30 mouse cellular contexts compared by ENCODE assay signal in genomic region chr12:104071708-104072107, GRCm38 (mm10). TPM values are rescaled to one million over a fixed set of nuclear protein-coding genes. Genes with fewer than 3 reads are reported as not detected.
DNase-seq lines count a peak whose midpoint lies in the region; ATAC-seq and TF ChIP-seq lines count a peak whose summit lies in the region.
"Had no signal": no experiment of that assay in that cellular context is flagged by ENCODE, and none has a peak within 500 bp of the region (broad histone marks: within the 10 kb centered on the region; RNA-seq: fewer than 3 reads in every experiment).

No protein-coding gene starts in this region.

- H3K4me1 ChIP-seq in stomach, embryonic 14.5 days (ENCODE audit: control insufficient read depth, insufficient read depth, low read length), result no peaks in the 10 kb centered on the region
- no peaks in the 10 kb centered on the region for H3K4me1 ChIP-seq in stomach, embryonic 16.5 days (ENCODE audit: control insufficient read depth, insufficient read depth, low read length)
- H3K4me1 ChIP-seq in hindbrain, embryonic 13.5 days (replicated peaks), result peaks cover 8% of the 10 kb centered on the region
- H3K4me1 ChIP-seq: embryonic facial prominence, embryonic 13.5 days; embryonic facial prominence, embryonic 15.5 days; forebrain, embryonic 10.5 days; forebrain, embryonic 12.5 days had no signal

- H3K27me3 ChIP-seq in stomach, embryonic 14.5 days (ENCODE audit: control insufficient read depth, insufficient read depth, low read length), result no peaks in the 10 kb centered on the region
- H3K27me3 ChIP-seq in stomach, embryonic 16.5 days (ENCODE audit: control insufficient read depth, insufficient read depth, low read length), result no peaks in the 10 kb centered on the region
- no peaks in the 10 kb centered on the region for H3K27me3 ChIP-seq in hindbrain, embryonic 13.5 days
- H3K27me3 ChIP-seq: embryonic facial prominence, embryonic 13.5 days; embryonic facial prominence, embryonic 15.5 days; forebrain, embryonic 12.5 days had no signal

- 0 out of 2 replicates have a peak overlapping the region, but pooled peaks have one; percentile 28 for H3K27ac ChIP-seq in layer of hippocampus, adult 2 months
- H3K27ac ChIP-seq in stomach, embryonic 14.5 days (ENCODE audit: low read length), result no peak overlapping the region
- no peak overlapping the region for H3K27ac ChIP-seq in stomach, embryonic 16.5 days (ENCODE audit: low read length)
- H3K27ac ChIP-seq in hindbrain, embryonic 13.5 days, result no peak overlapping the region
- H3K27ac ChIP-seq: embryonic facial prominence, embryonic 13.5 days; embryonic facial prominence, embryonic 15.5 days; forebrain, embryonic 10.5 days; forebrain, embryonic 12.5 days had no signal

- 0 out of 2 replicates have a peak, but pooled peaks have one; percentile 39 for ATAC-seq in stomach, embryonic 14.5 days (ENCODE audit: insufficient number of reproducible peaks, insufficient read depth, low FRiP score, low read depth)
- ATAC-seq in stomach, embryonic 16.5 days (ENCODE audit: insufficient read depth, low FRiP score), result peak; percentile 43; the same call in 1 of the 2 replicates
- ATAC-seq in hindbrain, embryonic 13.5 days (ENCODE audit: low FRiP score), result no peak
- ATAC-seq: forebrain, embryonic 14.5 days had no signal

- H3K9me3 ChIP-seq in stomach, embryonic 14.5 days (ENCODE audit: control insufficient read depth, low read depth, low read length), result no peaks in the 10 kb centered on the region
- H3K9me3 ChIP-seq in stomach, embryonic 16.5 days (replicated peaks; ENCODE audit: control insufficient read depth, low read length), result no peaks in the 10 kb centered on the region
- H3K9me3 ChIP-seq in hindbrain, embryonic 13.5 days, result no peaks in the 10 kb centered on the region
- H3K9me3 ChIP-seq: embryonic facial prominence, embryonic 13.5 days; embryonic facial prominence, embryonic 15.5 days; forebrain, embryonic 10.5 days; forebrain, embryonic 12.5 days had no signal

- no peaks in the 10 kb centered on the region for H3K36me3 ChIP-seq in stomach, embryonic 14.5 days (ENCODE audit: control insufficient read depth, insufficient read depth, low read length)
- H3K36me3 ChIP-seq in stomach, embryonic 16.5 days (ENCODE audit: control insufficient read depth, insufficient read depth, low read length), result no peaks in the 10 kb centered on the region
- H3K36me3 ChIP-seq in hindbrain, embryonic 13.5 days, result no peaks in the 10 kb centered on the region
- H3K36me3 ChIP-seq: embryonic facial prominence, embryonic 13.5 days; embryonic facial prominence, embryonic 15.5 days; forebrain, embryonic 10.5 days; forebrain, embryonic 12.5 days had no signal

- no peak for DNase-seq in layer of hippocampus, adult 2 months (ENCODE audit: low spot score in 2 of 2)
- no peak for DNase-seq in layer of hippocampus, postnatal 25 days (ENCODE audit: extremely low spot score in 1 of 2, low spot score in 1 of 2)
- DNase-seq in left cerebral cortex, postnatal 25 days (ENCODE audit: low spot score in 2 of 2), result no peak
- DNase-seq in right cerebral cortex, postnatal 36 days (ENCODE audit: low spot score in 2 of 2), result no peak
- DNase-seq: adrenal gland, adult 2 months; adrenal gland, postnatal 10 days; adrenal gland, postnatal 25 days; cerebellum, adult 11 months; cerebellum, adult 18-20 months; cerebellum, adult 8-10 months; cerebellum, adult 9-11 months; cerebellum, postnatal 14 days; cerebellum, postnatal 36 days; embryo, embryonic 11 days had no signal

- WGBS in stomach, embryonic 14.5 days, result 25% methylated on average over 1 of the region's 1 CpGs
- 17% methylated on average over 1 of the region's 1 CpGs for WGBS in stomach, embryonic 16.5 days
- WGBS in hindbrain, embryonic 13.5 days, result 67% methylated on average over 1 of the region's 1 CpGs

- H3K4me2 ChIP-seq in stomach, embryonic 14.5 days (replicated peaks; ENCODE audit: low read depth, low read length), result no peak overlapping the region
- no peak overlapping the region for H3K4me2 ChIP-seq in stomach, embryonic 16.5 days (ENCODE audit: low read depth, low read length)
- H3K4me2 ChIP-seq in hindbrain, embryonic 13.5 days, result no peak overlapping the region
- H3K4me2 ChIP-seq: embryonic facial prominence, embryonic 13.5 days; embryonic facial prominence, embryonic 15.5 days; forebrain, embryonic 12.5 days had no signal

- H3K9ac ChIP-seq in stomach, embryonic 14.5 days (replicated peaks; ENCODE audit: low read depth, low read length), result no peak overlapping the region
- no peak overlapping the region for H3K9ac ChIP-seq in stomach, embryonic 16.5 days (ENCODE audit: low read length)
- H3K9ac ChIP-seq in hindbrain, embryonic 13.5 days, result no peak overlapping the region
- H3K9ac ChIP-seq: embryonic facial prominence, embryonic 13.5 days; embryonic facial prominence, embryonic 15.5 days; forebrain, embryonic 12.5 days had no signal

- no peak for TF ChIP-seq CTCF in layer of hippocampus, adult 2 months (conservative IDR thresholded peaks at IDR 0.05)

- H3K4me3 ChIP-seq in layer of hippocampus, adult 2 months, result no peak overlapping the region
- no peak overlapping the region for H3K4me3 ChIP-seq in stomach, embryonic 14.5 days (ENCODE audit: low read depth, low read length)
- H3K4me3 ChIP-seq in stomach, embryonic 16.5 days (replicated peaks; ENCODE audit: low read length), result no peak overlapping the region
- no peak overlapping the region for H3K4me3 ChIP-seq in hindbrain, embryonic 13.5 days
- H3K4me3 ChIP-seq: embryonic facial prominence, embryonic 13.5 days; embryonic facial prominence, embryonic 15.5 days; erythroblast, embryonic 14.5 days; forebrain, embryonic 10.5 days; forebrain, embryonic 12.5 days had no signal

- intact Hi-C loops in left cerebral cortex, postnatal 25 days (cut with DNase I), result no loop called here

RNA-seq across cellular contexts. Expression of gene Serpina12, which starts 27.5 kb away (rescaled TPM):
- under 1 TPM in 1 of 2 experiments, not detected in 1; 0.13 TPM for total RNA-seq in layer of hippocampus, adult 2 months (2021)
- not detected for total RNA-seq in layer of hippocampus, postnatal 25 days (2021)
- not detected in 2 replicates for polyA plus RNA-seq in stomach, embryonic 14.5 days (2014; fragmentation: Nextera tagmentation; extraction: Ambion mirVana)
- not detected in 2 replicates for polyA plus RNA-seq in stomach, embryonic 16.5 days (2015; fragmentation: Nextera tagmentation; extraction: Ambion mirVana)
- total RNA-seq in left cerebral cortex, postnatal 25 days (2021), result not detected
- polyA plus RNA-seq in hindbrain, embryonic 13.5 days (2015; fragmentation: Nextera tagmentation; extraction: Ambion mirVana), result not detected in 2 replicates
- polyA plus RNA-seq: brain, embryonic 14.5 days; C2C12; embryonic facial prominence, embryonic 11.5 days; embryonic facial prominence, embryonic 13.5 days; erythroblast, embryonic 14.5 days; forebrain, embryonic 10.5 days; forebrain, embryonic 12.5 days; forebrain, embryonic 14.5 days had no signal

RNA-seq across cellular contexts. Expression of gene Serpina5, which starts 29.2 kb away (rescaled TPM):
- total RNA-seq in layer of hippocampus, adult 2 months (2021), result not detected
- not detected for total RNA-seq in layer of hippocampus, postnatal 25 days (2021)
- not detected in 2 replicates for polyA plus RNA-seq in stomach, embryonic 14.5 days (2014; fragmentation: Nextera tagmentation; extraction: Ambion mirVana)
- not detected in 2 replicates for polyA plus RNA-seq in stomach, embryonic 16.5 days (2015; fragmentation: Nextera tagmentation; extraction: Ambion mirVana)
- total RNA-seq in left cerebral cortex, postnatal 25 days (2021), result not detected
- not detected in 2 replicates for polyA plus RNA-seq in hindbrain, embryonic 13.5 days (2015; fragmentation: Nextera tagmentation; extraction: Ambion mirVana)
- total RNA-seq: adrenal gland, postnatal 25 days; common myeloid progenitor, adult 5-6 weeks; ES-E14; MEL had no signal
- polyA plus RNA-seq: adrenal gland, adult 2 months; brain, embryonic 14.5 days; C2C12; embryonic facial prominence, embryonic 11.5 days; embryonic facial prominence, embryonic 13.5 days; embryonic facial prominence, embryonic 15.5 days; erythroblast, embryonic 14.5 days; forebrain, embryonic 10.5 days; forebrain, embryonic 12.5 days; forebrain, embryonic 14.5 days had no signal

RNA-seq across cellular contexts. Expression of gene Serpina3a, which starts 40.8 kb away (rescaled TPM):
- not detected for total RNA-seq in layer of hippocampus, adult 2 months (2021)
- total RNA-seq in layer of hippocampus, postnatal 25 days (2021), result not detected
- not detected in 2 replicates for polyA plus RNA-seq in stomach, embryonic 14.5 days (2014; fragmentation: Nextera tagmentation; extraction: Ambion mirVana)
- not detected in 2 replicates for polyA plus RNA-seq in stomach, embryonic 16.5 days (2015; fragmentation: Nextera tagmentation; extraction: Ambion mirVana)
- total RNA-seq in left cerebral cortex, postnatal 25 days (2021), result not detected
- polyA plus RNA-seq in hindbrain, embryonic 13.5 days (2015; fragmentation: Nextera tagmentation; extraction: Ambion mirVana), result not detected in 2 replicates
- total RNA-seq: adrenal gland, adult 2 months; adrenal gland, postnatal 10 days; adrenal gland, postnatal 25 days; adrenal gland, postnatal 4 days; common myeloid progenitor, adult 5-6 weeks; ES-E14; MEL had no signal
- polyA plus RNA-seq: adrenal gland, adult 2 months; brain, embryonic 14.5 days; C2C12; embryonic facial prominence, embryonic 11.5 days; embryonic facial prominence, embryonic 13.5 days; embryonic facial prominence, embryonic 15.5 days; erythroblast, embryonic 14.5 days; forebrain, embryonic 10.5 days; forebrain, embryonic 12.5 days; forebrain, embryonic 14.5 days had no signal

RNA-seq across cellular contexts. Expression of gene Serpina3b, which starts 56.1 kb away (rescaled TPM):
- not detected for total RNA-seq in layer of hippocampus, adult 2 months (2021)
- not detected for total RNA-seq in layer of hippocampus, postnatal 25 days (2021)
- polyA plus RNA-seq in stomach, embryonic 14.5 days (2014; fragmentation: Nextera tagmentation; extraction: Ambion mirVana), result 0.19 TPM in 1 of 2 replicates, not detected in the other
- not detected in 2 replicates for polyA plus RNA-seq in stomach, embryonic 16.5 days (2015; fragmentation: Nextera tagmentation; extraction: Ambion mirVana)
- total RNA-seq in left cerebral cortex, postnatal 25 days (2021), result not detected
- polyA plus RNA-seq in hindbrain, embryonic 13.5 days (2015; fragmentation: Nextera tagmentation; extraction: Ambion mirVana), result not detected in 2 replicates
- total RNA-seq: ES-E14, MEL had no signal
- polyA plus RNA-seq: adrenal gland, adult 2 months; brain, embryonic 14.5 days; C2C12; embryonic facial prominence, embryonic 11.5 days; embryonic facial prominence, embryonic 13.5 days; embryonic facial prominence, embryonic 15.5 days; erythroblast, embryonic 14.5 days; forebrain, embryonic 10.5 days; forebrain, embryonic 12.5 days; forebrain, embryonic 14.5 days had no signal

RNA-seq across cellular contexts. Expression of gene Serpina9, which starts 58.2 kb away (rescaled TPM):
- not detected for total RNA-seq in layer of hippocampus, adult 2 months (2021)
- under 1 TPM; 0.17 to 0.23 TPM for total RNA-seq in layer of hippocampus, postnatal 25 days (2021)
- polyA plus RNA-seq in stomach, embryonic 14.5 days (2014; fragmentation: Nextera tagmentation; extraction: Ambion mirVana), result not detected in 2 replicates
- polyA plus RNA-seq in stomach, embryonic 16.5 days (2015; fragmentation: Nextera tagmentation; extraction: Ambion mirVana), result 0.05 TPM in 1 of 2 replicates, not detected in the other
- total RNA-seq in left cerebral cortex, postnatal 25 days (2021), result 1 to 10 TPM in 1 of 2 experiments, under 1 TPM in 1; 0.60 to 8.6 TPM
- polyA plus RNA-seq in hindbrain, embryonic 13.5 days (2015; fragmentation: Nextera tagmentation; extraction: Ambion mirVana), result not detected in 2 replicates
- total RNA-seq: adrenal gland, adult 2 months; adrenal gland, postnatal 25 days; common myeloid progenitor, adult 5-6 weeks; MEL had no signal
- polyA plus RNA-seq: adrenal gland, adult 2 months; embryonic facial prominence, embryonic 11.5 days; erythroblast, embryonic 14.5 days; forebrain, embryonic 10.5 days; forebrain, embryonic 12.5 days; forebrain, embryonic 14.5 days had no signal
